Mouse (Mus musculus) adrenal gland, adult 2 months (tissue): ENCODE results near the gene Tspan3. TPM values are rescaled to one million over a fixed set of nuclear protein-coding genes. Genes with fewer than 3 reads are reported as not detected.

ENCODE experiments used
- DNase-seq: peaks from one replicate; pipeline ENCODE4 v3.0.0; 2021
- long read RNA-seq: library from polyadenylated mRNA; stranded (forward); transcript quantifications from one replicate; pipeline ENCODE4 v2.0.0, GENCODE M21; 2021
- polyA plus RNA-seq: library from polyadenylated mRNA; depleted of rRNA; stranded (reverse); fragments of >200 nt; gene quantifications from 2 replicates; pipeline ENCODE4 v1.2.3, GENCODE M21; 2012; rRNA removed
- total RNA-seq, 2 experiments: library from RNA; stranded (reverse); gene quantifications; 2 replicates each; pipeline ENCODE4 v1.2.3; 2021

The Tspan3 gene
- total RNA-seq (100 to 1,000 TPM in 1 of 2 experiments, 10 to 100 TPM in 1; 80.4 to 133 TPM), polyA plus RNA-seq (158 and 160 TPM in 2 replicates)
- long read RNA-seq, transcript Tspan3-201 (7 exons, 1,716 nt) = major isoform, 236 of 250 reads
- long read RNA-seq, partial matches to known transcripts = 4 of 250 reads
- long read RNA-seq, other reads (novel, unspliced or antisense) = 9 of 250 reads

GRCm38 (mm10) chr9:56165377-56165776 is at the start of gene Tspan3:
TSS of gene Tspan3 (minus strand) at chr9:56165477.
- DNase-seq = no peak

GRCm38 (mm10) chr9:56213451-56214291 is 48.4 kb upstream of the Tspan3 start:
- peak; percentile 67 for DNase-seq

GRCm38 (mm10) chr9:56208817-56209216 is 43.5 kb upstream of the Tspan3 start:
- no peak for DNase-seq

GRCm38 (mm10) chr9:56207516-56207915 is 42.2 kb upstream of the Tspan3 start:
- peak; percentile 24 for DNase-seq

GRCm38 (mm10) chr9:56207083-56207482 is 41.8 kb upstream of the Tspan3 start:
- DNase-seq = no peak

- no peak for DNase-seq
These were observed 40.1 kb upstream of the Tspan3 start for GRCm38 (mm10) chr9:56205336-56205735.

- DNase-seq = peak; percentile 61
These were observed 39.0 kb upstream of the Tspan3 start for GRCm38 (mm10) chr9:56204316-56204715.

GRCm38 (mm10) chr9:56200645-56201314 is 35.5 kb upstream of the Tspan3 start:
- peak; percentile 80 for DNase-seq

- DNase-seq = no peak
These were observed 34.9 kb upstream of the Tspan3 start for GRCm38 (mm10) chr9:56200200-56200599.

GRCm38 (mm10) chr9:56196921-56197320 is 31.6 kb upstream of the Tspan3 start:
- peak; percentile 15 for DNase-seq

GRCm38 (mm10) chr9:56195193-56195592 is 29.9 kb upstream of the Tspan3 start:
- no peak for DNase-seq

GRCm38 (mm10) chr9:56191498-56192455 is 26.5 kb upstream of the Tspan3 start:
- DNase-seq = no peak

- no peak for DNase-seq
These were observed 15.0 kb upstream of the Tspan3 start for GRCm38 (mm10) chr9:56180118-56180781.

- DNase-seq = peak; percentile 18
These were observed 14.3 kb upstream of the Tspan3 start for GRCm38 (mm10) chr9:56179416-56180117.

- DNase-seq = peak; percentile 54
These were observed 12.1 kb upstream of the Tspan3 start for GRCm38 (mm10) chr9:56177354-56177753.

- DNase-seq = no peak
These were observed 10.0 kb upstream of the Tspan3 start for GRCm38 (mm10) chr9:56175316-56175715.

GRCm38 (mm10) chr9:56167690-56168089 is 2.4 kb upstream of the Tspan3 start:
- DNase-seq = no peak

GRCm38 (mm10) chr9:56166161-56166560 is 884 bp upstream of the Tspan3 start:
- no peak for DNase-seq

- DNase-seq = peak; percentile 93
These were observed 4.7 kb downstream of the Tspan3 start for GRCm38 (mm10) chr9:56160341-56161141.

- DNase-seq = no peak
These were observed 5.8 kb downstream of the Tspan3 start for GRCm38 (mm10) chr9:56159456-56159855.
